10 mouse cellular contexts compared by ENCODE assay signal in genomic region chr4:106866381-106866780, GRCm38 (mm10). TPM values are rescaled to one million over a fixed set of nuclear protein-coding genes. Genes with fewer than 3 reads are reported as not detected.
DNase-seq lines count a peak whose midpoint lies in the region; ATAC-seq and TF ChIP-seq lines count a peak whose summit lies in the region.
"Had no signal": no experiment of that assay in that cellular context is flagged by ENCODE, and none has a peak within 500 bp of the region (broad histone marks: within the 10 kb centered on the region; RNA-seq: fewer than 3 reads in every experiment).

No protein-coding gene starts in this region.

- no peak for ATAC-seq in heart, embryonic 13.5 days (ENCODE audit: extremely low read depth, insufficient number of reproducible peaks, low FRiP score, low TSS enrichment)
- ATAC-seq in neural tube, embryonic 11.5 days (ENCODE audit: insufficient read depth, low FRiP score, low TSS enrichment), result peak; percentile 2; the same call in 1 of the 2 replicates
- no peak for ATAC-seq in limb, embryonic 13.5 days (ENCODE audit: low FRiP score, low read depth)
- no peak for ATAC-seq in monocyte, adult 5-6 weeks (replicated peaks; ENCODE audit: insufficient number of reproducible peaks, low FRiP score, low TSS enrichment, poor library complexity, severe bottlenecking)

- H3K4me3 ChIP-seq in heart, embryonic 13.5 days, result no peak overlapping the region
- H3K4me3 ChIP-seq in neural tube, embryonic 11.5 days (ENCODE audit: low read depth, low read length), result no peak overlapping the region
- H3K4me3 ChIP-seq in limb, embryonic 13.5 days, result no peak overlapping the region
- no peak overlapping the region for H3K4me3 ChIP-seq in thymus, adult 2 months (ENCODE audit: control insufficient read depth, insufficient read depth, low read length)
- H3K4me3 ChIP-seq: layer of hippocampus, adult 2 months; liver, embryonic 13.5 days had no signal

- TF ChIP-seq POLR2A in thymus, adult 2 months (IDR thresholded peaks at IDR 0.05; ENCODE audit: control insufficient read depth, extremely low read depth, insufficient read depth, low read length, poor library complexity), result no peak

- H3K4me2 ChIP-seq in heart, embryonic 13.5 days, result no peak overlapping the region
- H3K4me2 ChIP-seq in neural tube, embryonic 11.5 days (ENCODE audit: low read depth), result no peak overlapping the region
- peak overlapping the region; percentile 30; the same call in 1 of the 2 replicates for H3K4me2 ChIP-seq in limb, embryonic 13.5 days (replicated peaks)
- H3K4me2 ChIP-seq: liver, embryonic 13.5 days had no signal

- peak overlapping the region; percentile 62 for H3K27ac ChIP-seq in heart, embryonic 13.5 days (replicated peaks)
- H3K27ac ChIP-seq in neural tube, embryonic 11.5 days (ENCODE audit: low read depth, low read length), result peak overlapping the region; percentile 90; the same call in 1 of the 2 replicates
- peak overlapping the region; percentile 97 for H3K27ac ChIP-seq in limb, embryonic 13.5 days
- no peak overlapping the region for H3K27ac ChIP-seq in thymus, adult 2 months (ENCODE audit: control insufficient read depth, insufficient read depth, low read length)
- H3K27ac ChIP-seq: layer of hippocampus, adult 2 months had no signal

- H3K4me1 ChIP-seq in heart, embryonic 13.5 days, result peaks cover 80% of the 10 kb centered on the region
- H3K4me1 ChIP-seq in neural tube, embryonic 11.5 days (ENCODE audit: control insufficient read depth, insufficient read depth, low read length), result peaks cover 25% of the 10 kb centered on the region
- peaks cover 77% of the 10 kb centered on the region for H3K4me1 ChIP-seq in limb, embryonic 13.5 days
- peaks cover 35% of the 10 kb centered on the region for H3K4me1 ChIP-seq in thymus, adult 2 months (replicated peaks; ENCODE audit: control insufficient read depth, insufficient read depth, low read length)

- H3K27me3 ChIP-seq in heart, embryonic 13.5 days (replicated peaks), result no peaks in the 10 kb centered on the region
- H3K27me3 ChIP-seq in neural tube, embryonic 11.5 days (ENCODE audit: control insufficient read depth, insufficient read depth, low read length), result no peaks in the 10 kb centered on the region
- no peaks in the 10 kb centered on the region for H3K27me3 ChIP-seq in limb, embryonic 13.5 days
- no peaks in the 10 kb centered on the region for H3K27me3 ChIP-seq in thymus, adult 2 months (ENCODE audit: control insufficient read depth, insufficient read depth, low read length)

- peak overlapping the region; percentile 41; the same call in 1 of the 2 replicates for H3K9ac ChIP-seq in heart, embryonic 13.5 days
- H3K9ac ChIP-seq in neural tube, embryonic 11.5 days (ENCODE audit: low read length), result no peak overlapping the region
- H3K9ac ChIP-seq in limb, embryonic 13.5 days, result no peak overlapping the region
- H3K9ac ChIP-seq: liver, embryonic 13.5 days had no signal

- 48% methylated on average over 5 of the region's 5 CpGs for WGBS in heart, embryonic 13.5 days
- 58% methylated on average over 5 of the region's 5 CpGs for WGBS in neural tube, embryonic 11.5 days
- 16% methylated on average over 5 of the region's 5 CpGs for WGBS in limb, embryonic 13.5 days
- WGBS in thymus, adult 2 months, result 97% methylated on average over 5 of the region's 5 CpGs

- TF ChIP-seq CTCF in thymus, adult 2 months (IDR thresholded peaks at IDR 0.05; ENCODE audit: borderline replicate concordance, control insufficient read depth, extremely low read depth, insufficient read depth, low read length, poor library complexity), result no peak

- no peaks in the 10 kb centered on the region for H3K36me3 ChIP-seq in heart, embryonic 13.5 days
- no peaks in the 10 kb centered on the region for H3K36me3 ChIP-seq in neural tube, embryonic 11.5 days (ENCODE audit: control insufficient read depth, insufficient read depth, low read length)
- no peaks in the 10 kb centered on the region for H3K36me3 ChIP-seq in limb, embryonic 13.5 days
- no peaks in the 10 kb centered on the region for H3K36me3 ChIP-seq in thymus, adult 2 months (ENCODE audit: control insufficient read depth, insufficient read depth, low read length)
- H3K36me3 ChIP-seq: liver, embryonic 13.5 days had no signal

- intact Hi-C loops in heart, postnatal 36 days (cut with DNase I), result loop anchor here (2.0 kb wide), 1 partner anchor 18 kb away; no protein-coding TSS in a partner anchor

- H3K9me3 ChIP-seq in heart, embryonic 13.5 days, result no peaks in the 10 kb centered on the region
- no peaks in the 10 kb centered on the region for H3K9me3 ChIP-seq in neural tube, embryonic 11.5 days (ENCODE audit: control insufficient read depth, low read length)
- H3K9me3 ChIP-seq in limb, embryonic 13.5 days, result no peaks in the 10 kb centered on the region
- H3K9me3 ChIP-seq: liver, embryonic 13.5 days had no signal

- no peak for DNase-seq in heart, postnatal 36 days
- no peak for DNase-seq in neural tube, embryonic 11.5 days (ENCODE audit: low spot score)
- DNase-seq in neural tube, embryonic 10.5 days (ENCODE audit: extremely low spot score, low spot score), result no peak
- DNase-seq in thymus, adult 2 months, result no peak
- no peak for DNase-seq in urinary bladder, postnatal 4 days (ENCODE audit: low spot score in 2 of 2)
- DNase-seq: liver, embryonic 13.5 days had no signal

RNA-seq across cellular contexts. Expression of gene Ssbp3, which starts 44.1 kb away (rescaled TPM):
- 59.8 and 61.9 TPM in 2 replicates for polyA plus RNA-seq in heart, embryonic 13.5 days (2015; fragmentation: Nextera tagmentation; extraction: Ambion mirVana)
- total RNA-seq in heart, postnatal 36 days (2021), result 10 to 100 TPM; 38.7 to 39.4 TPM
- 142 and 145 TPM in 2 replicates for polyA plus RNA-seq in neural tube, embryonic 11.5 days (2014; fragmentation: Nextera tagmentation; extraction: Ambion mirVana)
- polyA plus RNA-seq in limb, embryonic 13.5 days (2015; fragmentation: Nextera tagmentation; extraction: Ambion mirVana), result 171 and 173 TPM in 2 replicates
- polyA plus RNA-seq in thymus, adult 2 months (2012; rRNA removed), result 130 and 147 TPM in 2 replicates
- total RNA-seq in monocyte, adult 5-6 weeks (2017), result 14.3 to 22.7 TPM (median 19.5 TPM) in 3 replicates
